Mouse (Mus musculus) cerebellum, adult 2 months (tissue): ENCODE measurements at regions not wholly inside any gene's neighbourhood (a gene's known extent, or its start where the extent isn't known, plus 50 kb on each side); places are given as distances from the start of the nearest gene placed in this dataset.

Source experiments
- DNase-seq, 2 experiments: peaks; one replicate each; pipeline ENCODE4 v3.0.0; 2021
- H3K27ac ChIP-seq: fragments of 200-500 bp; 2 replicates; pipeline ENCODE4 v1.5.1; 2012; ENCODE audit warnings: low read length, control low read depth, inconsistent platforms; ENCODE audit not compliant: insufficient read depth
- H3K27me3 ChIP-seq: fragments of 200-500 bp; 2 replicates; pipeline ENCODE4 v1.6.1; 2012; ENCODE audit warnings: inconsistent platforms, mild to moderate bottlenecking, low read length, moderate library complexity; ENCODE audit not compliant: control insufficient read depth, insufficient read depth
- H3K4me1 ChIP-seq: fragments of 200-500 bp; 2 replicates; pipeline ENCODE4 v1.6.1; 2011; ENCODE audit warnings: low read length; ENCODE audit not compliant: control insufficient read depth, insufficient read depth
- H3K4me3 ChIP-seq: fragments of 200-500 bp; replicated peaks from 2 replicates; pipeline ENCODE3; 2011; ENCODE audit warnings: mild to moderate bottlenecking, low read depth, low read length, control low read depth; ENCODE audit not compliant: insufficient read depth
- CTCF ChIP-seq: fragments of 200-500 bp; IDR thresholded peaks from 2 replicates; pipeline ENCODE4 v1.5.1; 2011; ENCODE audit warnings: low read depth, mild to moderate bottlenecking, control low read depth, low read length, moderate library complexity, borderline replicate concordance; ENCODE audit not compliant: insufficient read depth
- POLR2A ChIP-seq: fragments of 200-500 bp; IDR thresholded peaks from 2 replicates; pipeline ENCODE4 v1.6.1; 2011; ENCODE audit warnings: low read length, control low read depth, borderline replicate concordance; ENCODE audit not compliant: insufficient read depth
- WGBS: fragments of 180-500 bp; shearing (Covaris S2); methylation state at CpG from one replicate; pipeline ENCODE4 v1.1.7; 2018; 5-methylcytosine and 5-hydroxymethylcytosine counted together

GRCm38 (mm10) chr5:148756246-148756930 is 172.7 kb downstream of the Katnal1 start:
- H3K27ac ChIP-seq = no peak overlapping the region
- WGBS = 88% methylated on average over 16 of the region's 16 CpGs
- no peaks in the 10 kb centered on the region for H3K4me1 ChIP-seq
- TF ChIP-seq POLR2A (no peak), CTCF (no peak)
- H3K27me3 ChIP-seq = no peaks in the 10 kb centered on the region
- no peak for DNase-seq
- no peak overlapping the region for H3K4me3 ChIP-seq

GRCm38 (mm10) chr5:148755807-148756206 is 173.3 kb downstream of the Katnal1 start:
- WGBS = 61% methylated on average over 8 of the region's 8 CpGs
- DNase-seq = no peak
- Histone ChIP-seq H3K27ac (no peak overlapping the region), H3K4me3 (no peak overlapping the region), H3K27me3 (no peaks in the 10 kb centered on the region), H3K4me1 (no peaks in the 10 kb centered on the region)
- no peak for TF ChIP-seq CTCF
- TF ChIP-seq POLR2A = no peak

DNA sequence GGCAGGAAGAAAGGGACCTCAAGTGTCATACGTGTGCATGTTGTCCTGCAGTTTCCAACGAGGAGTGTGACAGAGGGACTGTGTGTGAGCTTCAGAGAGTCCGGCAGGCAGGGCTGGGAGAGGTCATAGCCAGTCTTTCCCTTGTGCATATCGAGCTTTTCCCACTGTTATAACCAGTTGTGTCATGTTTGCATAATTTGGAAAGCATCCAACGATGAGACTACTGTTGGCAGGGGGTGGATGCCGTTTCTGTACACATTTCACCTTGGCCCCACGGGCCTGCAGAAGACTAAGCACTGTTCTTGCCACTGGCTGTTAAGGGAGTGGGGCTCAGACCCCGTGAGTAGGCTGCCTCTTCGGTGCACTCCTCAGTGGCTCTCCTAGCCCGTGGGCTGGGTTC is 174.2 kb downstream of the Katnal1 start:
- no peaks in the 10 kb centered on the region for H3K27me3 ChIP-seq
- H3K27ac ChIP-seq = no peak overlapping the region
- DNase-seq = no peak
- H3K4me1 ChIP-seq = no peaks in the 10 kb centered on the region
- WGBS = 35% methylated on average over 10 of the region's 10 CpGs
- H3K4me3 ChIP-seq = no peak overlapping the region
- TF ChIP-seq POLR2A (no peak), CTCF (no peak)

DNA sequence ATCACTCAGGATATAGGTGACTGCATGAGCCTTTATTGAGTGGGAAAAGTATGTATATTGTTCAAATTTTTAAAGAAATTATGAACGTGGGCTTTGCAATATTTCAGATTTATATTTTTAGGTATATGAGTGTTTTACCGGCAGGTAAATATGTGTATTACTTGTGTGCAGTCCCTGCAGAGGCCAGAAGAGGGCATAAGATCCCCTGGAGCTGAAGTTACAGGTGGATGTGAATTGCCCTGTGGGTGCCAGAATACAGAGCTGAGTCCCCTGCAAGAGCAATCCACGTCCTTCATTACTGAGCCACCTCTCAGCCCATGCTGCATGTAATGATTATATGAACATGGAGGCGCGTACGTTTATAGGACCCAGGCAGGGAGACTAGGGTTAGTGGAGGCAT is 174.8 kb downstream of the Katnal1 start:
- Histone ChIP-seq H3K27ac (no peak overlapping the region), H3K4me1 (no peaks in the 10 kb centered on the region), H3K27me3 (no peaks in the 10 kb centered on the region), H3K4me3 (no peak overlapping the region)
- TF ChIP-seq POLR2A (no peak), CTCF (no peak)
- 96% methylated on average over 6 of the region's 6 CpGs for WGBS
- no peak for DNase-seq

DNA sequence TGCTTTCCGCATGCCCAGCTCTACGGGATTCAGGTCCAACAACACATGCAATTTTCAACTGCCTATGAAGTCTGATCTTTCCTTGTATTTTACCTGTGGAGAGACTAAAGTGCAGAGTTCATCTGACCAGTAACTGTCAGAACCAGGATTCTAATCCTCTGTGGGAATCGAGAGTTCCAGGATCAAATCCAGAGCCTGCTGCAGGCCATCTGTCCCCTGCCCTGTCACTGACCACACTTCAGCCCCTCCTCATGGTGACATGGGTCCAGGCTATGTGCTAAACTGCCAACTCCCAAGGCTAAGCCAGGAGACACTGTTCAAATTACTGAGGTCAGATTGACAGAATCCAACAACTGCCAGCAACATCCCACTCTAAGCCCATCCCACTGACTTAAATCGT is 175.7 kb downstream of the Katnal1 start:
- Histone ChIP-seq H3K4me1 (no peaks in the 10 kb centered on the region), H3K4me3 (no peak overlapping the region), H3K27me3 (no peaks in the 10 kb centered on the region), H3K27ac (no peak overlapping the region)
- TF ChIP-seq POLR2A (no peak), CTCF (no peak)
- 46% methylated on average over 4 of the region's 4 CpGs for WGBS
- DNase-seq = no peak

- no peaks in the 10 kb centered on the region for H3K27me3 ChIP-seq
- H3K27ac ChIP-seq = no peak overlapping the region
- 96% methylated on average over 13 of the region's 13 CpGs for WGBS
- no peak for TF ChIP-seq POLR2A
- TF ChIP-seq CTCF = no peak
- no peak overlapping the region for H3K4me3 ChIP-seq
- no peak for DNase-seq
- no peaks in the 10 kb centered on the region for H3K4me1 ChIP-seq
Observed at GRCm38 (mm10) chr5:148751980-148752379, 177.1 kb downstream of the Katnal1 start.

DNA sequence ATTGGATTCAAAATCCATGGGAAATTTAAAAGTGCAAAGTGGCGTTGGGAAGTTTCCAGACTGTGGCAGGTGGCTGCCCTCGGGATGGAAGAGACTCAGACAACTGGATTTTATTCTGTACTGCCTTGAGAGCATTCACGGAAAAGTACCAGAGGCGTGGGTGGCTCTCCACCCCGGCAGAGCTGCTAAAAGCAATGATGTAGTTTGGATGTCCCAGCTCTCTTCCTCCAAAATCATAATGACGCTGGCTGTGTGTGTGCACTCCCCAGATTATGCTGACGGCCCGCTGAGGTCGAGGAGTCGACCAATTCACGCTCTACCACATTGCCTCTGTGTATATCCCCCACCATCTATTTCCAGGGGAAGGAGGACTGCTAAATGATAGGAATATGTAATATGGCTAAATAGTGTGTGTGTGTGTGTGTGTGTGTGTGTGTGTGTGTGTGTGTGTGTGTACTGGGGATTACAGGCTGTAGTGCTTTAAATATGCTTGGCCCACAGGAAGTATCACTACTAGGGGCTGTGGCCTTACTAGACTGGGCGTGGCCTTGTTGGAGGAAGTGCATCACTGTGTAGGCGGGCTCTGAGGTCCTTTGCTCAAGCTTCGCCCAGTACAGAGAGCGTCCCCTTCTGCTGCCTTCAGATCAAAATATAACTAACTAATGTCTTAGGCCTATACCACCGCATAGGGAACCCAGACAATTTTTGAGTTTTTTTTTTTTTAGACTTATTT is 179.0 kb downstream of the Katnal1 start:
- Histone ChIP-seq H3K4me1 (no peaks in the 10 kb centered on the region), H3K4me3 (no peak overlapping the region), H3K27me3 (no peaks in the 10 kb centered on the region), H3K27ac (no peak overlapping the region)
- TF ChIP-seq CTCF = no peak
- TF ChIP-seq POLR2A = no peak
- no peak for DNase-seq
- WGBS = 64% methylated on average over 16 of the region's 16 CpGs
